Mouse (Mus musculus) right cerebral cortex, adult 18-20 months (tissue): Measurements from ENCODE around the gene Msh3.
A peak's percentile ranks its signal among the peaks of the same experiment; 100 is the strongest.

Source experiments
- DNase-seq: peaks from one replicate; pipeline ENCODE4 v3.0.0; 2022; ENCODE audit warnings: mixed read lengths

The Msh3 gene

GRCm38 (mm10) chr13:92328000-92328399, 26.8 kb downstream of the Msh3 start:
- DNase-seq: no peak

- DNase-seq: no peak
These were observed 28.8 kb downstream of the Msh3 start for GRCm38 (mm10) chr13:92326030-92326429.

- no peak for DNase-seq
These were observed 34.0 kb downstream of the Msh3 start for GRCm38 (mm10) chr13:92320770-92321169.

DNA sequence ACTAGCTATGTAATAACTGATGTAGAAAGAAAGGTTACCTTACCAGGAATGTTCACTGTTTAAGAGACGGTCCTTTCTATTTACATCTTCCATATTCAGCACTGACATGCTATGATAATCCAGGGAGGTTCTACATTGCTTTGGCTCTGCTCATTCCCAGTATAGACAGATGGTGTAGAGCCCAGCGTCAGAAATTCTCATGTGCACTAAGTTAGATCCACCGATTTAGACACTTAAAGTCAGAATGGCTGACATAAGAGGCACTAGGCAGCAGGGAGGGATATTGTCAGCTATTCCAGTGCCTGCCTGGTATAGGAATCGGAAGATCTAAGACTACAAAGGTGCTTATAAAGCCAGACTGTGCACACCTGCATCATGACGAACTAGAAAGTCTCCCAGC, 40.2 kb downstream of the Msh3 start:
- DNase-seq: no peak

DNA sequence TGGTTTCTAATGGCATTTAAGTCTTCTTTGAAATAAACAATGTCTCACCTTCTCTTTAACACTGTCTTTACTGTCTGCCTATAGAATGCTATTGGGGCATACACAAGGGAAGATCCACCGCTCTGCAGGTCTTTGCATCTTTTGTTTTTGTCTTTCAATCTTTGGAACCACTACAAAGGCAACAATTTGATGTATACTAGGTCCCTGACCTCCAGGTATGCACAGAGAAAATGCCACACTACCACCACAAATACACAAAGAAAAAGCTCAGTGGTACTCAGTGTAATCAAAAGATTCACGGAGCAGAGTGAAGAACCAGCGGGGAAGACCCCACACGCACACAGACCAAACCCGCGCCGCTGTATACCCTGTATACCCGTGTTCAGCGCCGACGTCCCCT, 49.1 kb downstream of the Msh3 start, which contains the start of gene Gm20379:
Gene Gm20379, plus strand, starts transcription at position 301 of the 400 bp plus-strand sequence.
- no peak for DNase-seq

- no peak for DNase-seq
These were observed 50.5 kb downstream of the Msh3 start for GRCm38 (mm10) chr13:92304291-92304690.

DNA sequence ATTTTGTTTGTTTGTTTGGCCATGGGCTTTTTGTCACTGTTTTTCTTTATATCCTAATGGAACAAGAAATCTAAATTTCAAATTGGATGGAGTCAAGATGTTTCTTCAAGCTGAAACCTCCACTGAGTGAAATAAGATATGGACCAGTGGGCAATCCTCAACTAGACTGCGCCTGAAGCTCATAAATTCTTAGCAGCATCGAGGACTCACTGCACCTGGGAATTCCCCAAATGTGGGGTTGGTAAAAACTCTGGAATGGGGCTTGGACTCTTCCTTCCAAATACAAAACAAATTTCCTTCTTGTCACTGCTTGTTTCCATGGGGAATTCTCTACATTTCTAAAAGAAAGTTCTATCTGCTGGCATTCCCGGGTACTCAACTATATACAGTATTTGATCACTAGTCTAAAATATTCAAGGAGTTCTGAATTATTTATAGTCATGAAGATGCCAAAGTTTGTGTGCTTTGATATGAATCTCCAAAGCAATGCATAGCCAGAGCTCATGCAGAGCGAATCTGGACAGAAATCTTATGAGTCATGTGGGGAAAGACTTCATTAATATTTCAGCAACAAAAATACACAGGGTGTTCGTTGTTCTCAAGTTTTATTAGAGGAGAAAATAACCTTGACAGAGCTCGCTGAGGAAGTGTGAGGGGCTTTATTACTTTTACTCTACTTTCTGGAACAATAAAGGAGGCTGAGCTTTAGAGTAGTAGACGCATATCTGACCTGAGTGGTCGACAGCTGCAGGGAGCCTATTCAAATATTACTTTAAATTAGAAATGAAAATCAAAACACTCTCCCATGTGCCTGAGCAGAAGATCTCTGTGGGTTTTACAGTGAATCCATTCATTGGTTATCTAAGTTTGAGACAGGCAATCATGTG, 51.5 kb downstream of the Msh3 start:
- DNase-seq: no peak

GRCm38 (mm10) chr13:92302466-92302865, 52.3 kb downstream of the Msh3 start:
- DNase-seq: no peak

DNA sequence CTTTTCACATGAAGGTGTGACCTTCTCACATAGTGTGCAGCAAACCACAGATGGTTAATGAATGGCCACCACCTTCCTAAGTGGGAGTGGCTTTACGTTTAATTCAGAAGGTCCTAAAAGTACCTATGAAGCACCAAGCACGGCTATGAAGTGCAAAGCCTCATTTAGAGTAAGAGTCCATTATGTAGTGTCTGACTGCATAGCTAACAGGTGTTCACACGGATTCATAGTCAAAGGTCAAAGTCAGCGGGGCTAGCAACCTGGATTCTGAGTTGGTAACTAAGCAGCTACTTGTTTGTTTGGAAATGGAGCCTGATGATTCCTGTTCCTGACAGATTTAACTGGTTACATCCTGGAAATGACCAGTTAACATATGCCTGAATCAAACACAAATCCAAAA, 53.0 kb downstream of the Msh3 start:
- no peak for DNase-seq

DNA sequence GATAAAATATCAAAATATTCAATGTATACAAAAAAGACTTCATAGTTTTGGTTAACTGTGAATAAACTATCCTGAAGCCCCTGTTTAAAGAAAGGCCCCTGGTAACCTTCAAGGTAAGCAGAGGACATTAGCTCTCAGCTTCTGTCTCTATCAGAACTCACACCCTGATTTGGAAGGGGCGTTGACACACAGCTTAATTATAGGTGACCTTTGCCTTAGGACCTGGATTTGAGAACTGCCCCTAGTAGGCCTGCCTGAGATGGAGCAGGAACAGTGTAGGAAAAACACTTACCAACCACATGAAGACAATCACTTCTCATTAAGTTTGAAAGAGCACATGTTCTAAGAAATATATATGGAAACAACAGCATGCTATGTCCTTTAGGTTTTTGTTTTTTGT, 55.3 kb downstream of the Msh3 start:
- no peak for DNase-seq

GRCm38 (mm10) chr13:92297021-92297420, 57.8 kb downstream of the Msh3 start:
- DNase-seq: no peak

DNA sequence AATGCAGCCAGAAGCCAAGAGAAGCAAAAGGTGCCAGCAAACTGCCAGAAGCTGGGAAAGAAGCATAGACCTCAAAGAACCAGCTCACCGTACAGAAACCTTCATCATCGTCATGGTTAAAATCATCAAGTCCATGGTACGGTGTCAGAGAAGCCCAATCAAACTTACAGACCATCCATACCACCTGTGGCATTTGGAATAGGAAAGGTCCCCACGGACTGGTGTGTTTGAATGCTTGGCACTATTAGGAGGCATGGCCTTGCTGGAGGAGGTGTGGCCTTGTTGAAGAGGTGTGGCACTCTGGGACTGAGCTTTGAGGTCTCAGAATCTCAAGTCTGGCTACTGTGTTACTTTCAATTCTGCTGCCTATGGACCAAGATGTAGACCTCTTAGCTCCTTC, 58.3 kb downstream of the Msh3 start:
- DNase-seq: no peak

DNA sequence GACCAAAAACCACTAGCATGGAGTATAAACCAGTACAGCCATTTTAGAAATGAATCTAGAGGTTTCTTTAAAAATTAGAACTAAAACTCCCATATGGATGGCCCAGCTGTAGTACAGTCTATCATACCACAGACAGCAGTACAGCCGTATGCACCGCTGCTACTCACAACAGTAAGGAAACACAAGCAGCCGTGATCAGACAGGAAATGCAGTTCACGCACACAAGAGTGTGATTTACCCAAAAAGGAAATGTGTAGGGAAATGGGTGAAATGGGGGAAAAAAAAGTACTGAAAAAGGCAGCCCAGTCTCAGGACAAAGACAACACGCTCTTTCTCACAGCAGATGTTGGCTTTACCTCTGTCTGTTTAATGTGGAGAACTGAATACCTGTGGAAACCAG, 60.9 kb downstream of the Msh3 start:
- DNase-seq: no peak

- no peak for DNase-seq
These were observed 63.2 kb downstream of the Msh3 start for GRCm38 (mm10) chr13:92291605-92292004.

GRCm38 (mm10) chr13:92277027-92277426, 77.8 kb downstream of the Msh3 start:
- no peak for DNase-seq

DNA sequence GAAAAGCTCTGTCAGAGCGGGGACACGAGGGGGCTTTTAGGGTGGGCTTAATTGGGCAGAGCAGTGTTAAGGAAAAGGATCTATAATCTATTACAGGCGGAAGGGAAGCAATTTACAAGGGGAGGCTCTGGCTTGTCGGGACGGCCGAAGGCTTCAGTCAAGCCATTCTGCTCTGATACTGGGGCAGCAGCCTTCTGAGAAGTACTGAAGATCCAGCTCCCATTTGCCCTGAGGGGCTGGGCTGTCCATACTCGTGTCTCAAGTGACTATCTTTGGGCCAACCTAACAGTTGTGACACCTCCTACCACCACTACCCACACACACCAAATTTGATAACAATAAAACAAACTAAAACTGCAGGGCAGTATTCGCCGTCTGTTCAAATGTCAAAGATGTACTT, 79.5 kb downstream of the Msh3 start:
- DNase-seq: no peak

- peak; percentile 64 for DNase-seq
These were observed 80.3 kb downstream of the Msh3 start for GRCm38 (mm10) chr13:92274274-92275198.

DNA sequence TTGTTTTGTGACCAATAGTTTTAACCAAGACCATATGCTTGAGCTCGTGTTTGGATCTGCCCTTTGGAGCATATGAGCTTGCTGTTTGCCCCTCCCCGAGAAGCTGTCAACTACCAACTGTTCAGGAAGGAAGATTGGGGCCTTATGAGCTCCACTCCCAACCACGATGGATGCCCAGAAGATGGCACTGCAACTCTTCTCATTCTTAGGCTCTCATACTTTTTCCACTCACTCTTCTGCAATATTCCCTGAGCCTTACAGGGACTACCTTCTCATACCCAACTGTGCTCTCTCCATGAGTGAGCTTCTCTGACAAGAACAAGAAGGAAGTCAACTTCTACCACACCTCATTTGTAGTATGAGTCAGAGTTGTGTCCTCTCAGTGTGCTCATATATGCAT, 87.7 kb downstream of the Msh3 start:
- DNase-seq: no peak

DNA sequence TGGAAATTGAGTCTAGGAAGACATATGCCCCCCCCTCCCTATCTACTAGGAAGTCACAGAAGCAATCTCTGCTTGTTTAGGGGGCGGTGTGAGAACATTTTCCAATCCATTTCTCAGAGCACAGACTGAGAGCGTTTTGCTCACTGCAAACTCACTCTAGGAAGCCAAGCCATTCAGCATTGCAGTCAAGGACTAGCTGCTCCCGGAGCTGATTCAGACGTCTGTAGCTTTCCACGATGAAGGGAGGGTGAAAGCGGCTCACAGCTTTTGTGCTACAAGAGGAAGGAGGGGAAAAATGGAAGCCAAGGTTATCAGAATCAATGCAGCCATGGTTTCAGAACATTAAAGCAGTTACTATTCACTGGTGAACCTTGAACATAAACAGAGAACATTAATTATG, 91.2 kb downstream of the Msh3 start:
- no peak for DNase-seq

DNA sequence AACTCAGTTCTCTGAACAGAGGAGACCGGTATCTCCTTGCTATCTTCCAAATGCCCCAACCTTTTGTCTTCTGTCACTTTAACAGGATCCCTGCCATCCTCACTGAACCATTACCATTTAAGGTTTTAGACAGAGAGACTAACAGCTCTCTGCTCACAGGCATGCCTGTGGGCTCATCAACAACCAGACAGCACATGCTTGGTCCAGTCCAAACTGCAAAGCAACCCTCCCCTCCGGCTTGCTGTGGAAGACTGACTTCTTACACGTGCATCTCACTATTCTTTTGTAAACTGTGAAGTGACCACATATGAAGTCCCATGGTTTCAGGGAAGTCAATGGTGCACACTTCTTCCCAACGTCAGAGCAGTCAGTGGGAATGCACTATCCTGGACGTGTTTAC, 93.5 kb downstream of the Msh3 start:
- no peak for DNase-seq

- DNase-seq: no peak
These were observed 99.3 kb downstream of the Msh3 start for GRCm38 (mm10) chr13:92255480-92255879.

DNA sequence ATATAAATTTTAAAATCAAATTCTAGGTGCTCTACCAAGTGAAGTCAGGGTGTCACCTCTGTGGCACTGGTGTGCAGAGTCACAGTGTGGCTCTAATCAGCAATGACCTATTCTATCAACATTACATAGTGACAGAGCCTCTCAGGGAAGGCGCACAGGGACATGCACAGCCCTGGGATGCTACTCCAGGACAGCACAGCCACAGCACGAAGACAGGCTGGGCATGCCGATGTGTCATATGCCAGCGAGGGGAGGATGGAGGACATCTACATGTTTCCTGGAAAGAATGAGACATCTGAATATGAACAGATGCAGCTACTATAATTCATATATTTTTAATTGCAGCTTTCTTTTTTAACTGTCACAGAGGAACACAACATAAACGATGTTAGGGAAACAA, 101.0 kb downstream of the Msh3 start:
- DNase-seq: no peak

- DNase-seq: no peak
These were observed 102.5 kb downstream of the Msh3 start for GRCm38 (mm10) chr13:92252331-92252730.

- DNase-seq: no peak
These were observed 107.2 kb downstream of the Msh3 start for GRCm38 (mm10) chr13:92247576-92247975.
